Mouse (Mus musculus) stomach, postnatal 0 days (tissue): ENCODE measurements at regions not wholly inside any gene's neighbourhood (a gene's known extent, or its start where the extent isn't known, plus 50 kb on each side); places are given as distances from the start of the nearest gene placed in this dataset.

Source experiments
- ATAC-seq: fragments of 200-750 bp; cut with Nextera tagmentation; 2 replicates; pipeline ENCODE4 v1.8.0; 2017; ENCODE audit not compliant: low FRiP score, low TSS enrichment
- DNase-seq: peaks from one replicate; pipeline ENCODE4 v3.0.0-alpha.2; 2016; ENCODE audit warnings: low spot score
- H3K27ac ChIP-seq: fragments of 300-500 bp; sonication (generic); replicated peaks from 2 replicates; pipeline ENCODE4 v1.5.1; 2014; ENCODE audit warnings: mild to moderate bottlenecking, control low read depth
- H3K27me3 ChIP-seq: fragments of 300-500 bp; sonication (generic); 2 replicates; pipeline ENCODE4 v1.6.1; 2014; ENCODE audit warnings: low read length; ENCODE audit not compliant: control insufficient read depth, insufficient read depth
- H3K36me3 ChIP-seq: fragments of 300-500 bp; sonication (generic); 2 replicates; pipeline ENCODE4 v1.6.1; 2014; ENCODE audit warnings: low read length, mixed read lengths; ENCODE audit not compliant: control insufficient read depth, insufficient read depth
- H3K4me1 ChIP-seq: fragments of 300-500 bp; sonication (generic); replicated peaks from 2 replicates; pipeline ENCODE4 v1.6.1; 2014; ENCODE audit warnings: antibody characterized with exemption; ENCODE audit not compliant: control insufficient read depth, insufficient read depth
- H3K4me2 ChIP-seq: fragments of 300-500 bp; sonication (generic); replicated peaks from 2 replicates; pipeline ENCODE4 v1.6.1; 2014; ENCODE audit warnings: low read depth, mild to moderate bottlenecking, control low read depth, moderate library complexity
- H3K4me3 ChIP-seq: fragments of 300-500 bp; sonication (generic); 2 replicates; pipeline ENCODE4 v1.5.1; 2014; ENCODE audit warnings: low read depth, low read length, control low read depth
- H3K9ac ChIP-seq: fragments of 300-500 bp; sonication (generic); 2 replicates; pipeline ENCODE4 v1.6.1; 2014; ENCODE audit warnings: mild to moderate bottlenecking, low read length, control low read depth, mixed read lengths
- H3K9me3 ChIP-seq: fragments of 300-500 bp; sonication (generic); 2 replicates; pipeline ENCODE4 v1.6.1; 2016; ENCODE audit warnings: low read length; ENCODE audit not compliant: control insufficient read depth
- CTCF ChIP-seq: IDR thresholded peaks from 2 replicates; pipeline ENCODE4 v1.5.1; 2016; ENCODE audit warnings: antibody characterized with exemption, low read depth, mild to moderate bottlenecking, moderate library complexity
- EP300 ChIP-seq: optimal IDR thresholded peaks from 2 replicates; pipeline ENCODE3; 2016; ENCODE audit warnings: antibody characterized with exemption
- WGBS: fragments of 180-500 bp; shearing (Covaris S2); extraction: QIAGEN DNeasy Blood & Tissue Kit; methylation state at CpG from one replicate; pipeline ENCODE4 v1.1.7; 2014; 5-methylcytosine and 5-hydroxymethylcytosine counted together

GRCm38 (mm10) chr9:14156967-14157366, 117.9 kb upstream of the Sesn3 start:
- Histone ChIP-seq H3K4me1 (no peaks in the 10 kb centered on the region), H3K9me3 (no peaks in the 10 kb centered on the region), H3K4me3 (no peak overlapping the region), H3K27ac (no peak overlapping the region), H3K4me2 (no peak overlapping the region), H3K36me3 (no peaks in the 10 kb centered on the region), H3K27me3 (no peaks in the 10 kb centered on the region), H3K9ac (no peak overlapping the region)
- ATAC-seq (0 out of 2 replicates have a peak, but pooled peaks have one; percentile 47), DNase-seq (no peak)
- 17% methylated on average over 1 of the region's 1 CpGs for WGBS
- TF ChIP-seq CTCF (no peak), EP300 (no peak)

GRCm38 (mm10) chr9:14158096-14158837, 116.6 kb upstream of the Sesn3 start:
- peak overlapping the region; percentile 45 for H3K27ac ChIP-seq
- H3K4me2 ChIP-seq, result no peak overlapping the region
- WGBS, result 41% methylated on average over 9 of the region's 9 CpGs
- no peak overlapping the region for H3K4me3 ChIP-seq
- TF ChIP-seq CTCF (no peak), EP300 (no peak)
- H3K9ac ChIP-seq, result no peak overlapping the region
- ATAC-seq (peak; percentile 38; the same call in 1 of the 2 replicates), DNase-seq (no peak)
- H3K9me3 ChIP-seq, result no peaks in the 10 kb centered on the region
- no peaks in the 10 kb centered on the region for H3K27me3 ChIP-seq
- no peaks in the 10 kb centered on the region for H3K4me1 ChIP-seq
- no peaks in the 10 kb centered on the region for H3K36me3 ChIP-seq

GRCm38 (mm10) chr9:14160207-14160606, 114.7 kb upstream of the Sesn3 start:
- no peaks in the 10 kb centered on the region for H3K27me3 ChIP-seq
- no peak for TF ChIP-seq CTCF
- TF ChIP-seq EP300, result no peak
- H3K4me3 ChIP-seq, result no peak overlapping the region
- no peak for DNase-seq
- WGBS, result 98% methylated on average over 1 of the region's 1 CpGs
- H3K27ac ChIP-seq, result no peak overlapping the region
- no peaks in the 10 kb centered on the region for H3K36me3 ChIP-seq
- ATAC-seq, result no peak
- H3K9ac ChIP-seq, result no peak overlapping the region
- H3K4me1 ChIP-seq, result no peaks in the 10 kb centered on the region
- no peak overlapping the region for H3K4me2 ChIP-seq
- H3K9me3 ChIP-seq, result no peaks in the 10 kb centered on the region; the same call in 1 of the 2 replicates

- no peak overlapping the region for H3K9ac ChIP-seq
- H3K4me2 ChIP-seq, result no peak overlapping the region
- DNase-seq (no peak), ATAC-seq (peak; percentile 15; the same call in 1 of the 2 replicates)
- H3K9me3 ChIP-seq, result no peaks in the 10 kb centered on the region
- no peaks in the 10 kb centered on the region for H3K27me3 ChIP-seq
- no peak overlapping the region for H3K27ac ChIP-seq
- no peak for TF ChIP-seq EP300
- no peak for TF ChIP-seq CTCF
- no peaks in the 10 kb centered on the region for H3K36me3 ChIP-seq
- WGBS, result 41% methylated on average over 2 of the region's 2 CpGs
- peaks cover 13% of the 10 kb centered on the region; the same call in 1 of the 2 replicates for H3K4me1 ChIP-seq
- H3K4me3 ChIP-seq, result no peak overlapping the region
Measured at GRCm38 (mm10) chr9:14171589-14172240, 103.2 kb upstream of the Sesn3 start.

GRCm38 (mm10) chr9:14173631-14174323, 101.1 kb upstream of the Sesn3 start:
- Histone ChIP-seq H3K9me3 (no peaks in the 10 kb centered on the region), H3K4me3 (no peak overlapping the region), H3K4me2 (peak overlapping the region; percentile 1; the same call in 1 of the 2 replicates), H3K36me3 (no peaks in the 10 kb centered on the region), H3K9ac (peak overlapping the region; percentile 24; the same call in 1 of the 2 replicates), H3K27ac (peak overlapping the region; percentile 86), H3K4me1 (peaks cover 13% of the 10 kb centered on the region; the same call in 1 of the 2 replicates), H3K27me3 (no peaks in the 10 kb centered on the region)
- no peak for TF ChIP-seq EP300
- TF ChIP-seq CTCF, result no peak
- WGBS, result 26% methylated on average over 11 of the region's 11 CpGs
- DNase-seq, result peak; percentile 48
- ATAC-seq, result peak; percentile 81
